Mouse (Mus musculus) hindbrain, postnatal 0 days (tissue): Measurements from ENCODE around the gene Tnfsf18. TPM values are rescaled to one million over a fixed set of nuclear protein-coding genes. Genes with fewer than 3 reads are reported as not detected.

Source experiments
- ATAC-seq: fragments of 200-750 bp; cut with Nextera tagmentation; 2 replicates; pipeline ENCODE4 v1.8.0; 2017; ENCODE audit warnings: mild to moderate bottlenecking, moderate TSS enrichment, moderate library complexity
- DNase-seq: peaks from one replicate; pipeline ENCODE4 v3.0.0-alpha.2; 2015; ENCODE audit warnings: low spot score
- H3K27ac ChIP-seq: fragments of 300-500 bp; sonication (generic); 2 replicates; pipeline ENCODE4 v1.5.1; 2014; ENCODE audit warnings: mild to moderate bottlenecking
- H3K27me3 ChIP-seq: fragments of 300-500 bp; sonication (generic); 2 replicates; pipeline ENCODE4 v1.6.1; 2014; ENCODE audit warnings: low read length, mixed read lengths; ENCODE audit not compliant: insufficient read depth
- H3K36me3 ChIP-seq: fragments of 300-500 bp; sonication (generic); 2 replicates; pipeline ENCODE4 v1.6.1; 2014; ENCODE audit warnings: low read length, mixed read lengths; ENCODE audit not compliant: insufficient read depth
- H3K4me1 ChIP-seq: fragments of 300-500 bp; sonication (generic); 2 replicates; pipeline ENCODE4 v1.6.1; 2014; ENCODE audit warnings: antibody characterized with exemption, low read length, mixed read lengths; ENCODE audit not compliant: insufficient read depth
- H3K4me2 ChIP-seq: fragments of 300-500 bp; sonication (generic); 2 replicates; pipeline ENCODE4 v1.6.1; 2014; ENCODE audit warnings: low read depth, mild to moderate bottlenecking, low read length, moderate library complexity, mixed read lengths
- H3K4me3 ChIP-seq: fragments of 300-500 bp; sonication (generic); 2 replicates; pipeline ENCODE4 v1.5.1; 2014; ENCODE audit warnings: low read length
- H3K9ac ChIP-seq: fragments of 300-500 bp; sonication (generic); replicated peaks from 2 replicates; pipeline ENCODE4 v1.6.1; 2014; ENCODE audit warnings: mild to moderate bottlenecking, low read length, moderate library complexity, mixed read lengths
- H3K9me3 ChIP-seq: fragments of 300-500 bp; sonication (generic); 2 replicates; pipeline ENCODE4 v1.6.1; 2016; ENCODE audit warnings: low read length, mixed read lengths
- CTCF ChIP-seq: IDR thresholded peaks from 2 replicates; pipeline ENCODE4 v1.5.1; 2016; ENCODE audit warnings: antibody characterized with exemption, control low read depth, low read depth
- WGBS: fragments of 180-500 bp; shearing (Covaris S2); extraction: QIAGEN DNeasy Blood & Tissue Kit; methylation state at CpG from one replicate; pipeline ENCODE4 v1.1.7; 2014; 5-methylcytosine and 5-hydroxymethylcytosine counted together
- polyA plus RNA-seq: library from polyadenylated mRNA; unstranded; fragments of >200 nt; fragmentation: Nextera tagmentation; extraction: Ambion mirVana; gene quantifications from 2 replicates; pipeline ENCODE4 v1.2.1, GENCODE M21; 2015
- total RNA-seq: library from RNA; depleted of rRNA; stranded (reverse); fragments of >200 nt; gene quantifications from 2 replicates; pipeline ENCODE4 v1.2.3, GENCODE M21; 2014

Gene Tnfsf18
- total and polyA plus RNA-seq, 2 experiments from 2014 or later = 0.05 TPM; not detected in 1

DNA sequence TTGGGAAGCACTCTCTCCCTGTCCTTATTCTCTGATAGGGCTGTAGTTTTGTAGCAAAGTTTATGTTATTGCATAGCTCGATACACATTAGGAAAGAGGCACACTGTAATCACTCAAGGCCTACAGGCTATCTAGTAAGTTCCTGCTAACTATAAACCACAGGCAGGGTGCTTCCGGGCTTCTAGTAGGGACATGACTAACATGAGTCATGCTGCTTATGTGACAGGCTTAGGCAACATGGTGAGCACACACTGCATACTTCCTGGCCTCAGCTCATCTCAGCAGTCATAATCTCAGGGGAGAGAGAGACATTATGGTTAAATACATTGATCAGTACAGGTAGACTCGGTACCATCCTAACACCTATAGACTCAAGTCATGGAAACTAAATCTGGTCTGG is 12.2 kb upstream of the Tnfsf18 start:
- Histone ChIP-seq H3K27ac (no peak overlapping the region), H3K9ac (no peak overlapping the region), H3K36me3 (no peaks in the 10 kb centered on the region), H3K4me3 (no peak overlapping the region), H3K4me1 (no peaks in the 10 kb centered on the region), H3K4me2 (no peak overlapping the region), H3K27me3 (no peaks in the 10 kb centered on the region), H3K9me3 (no peaks in the 10 kb centered on the region)
- ATAC-seq (no peak), DNase-seq (no peak)
- whole genome bisulfite sequencing = 92% methylated on average over 3 of the region's 3 CpGs
- TF ChIP-seq CTCF = no peak

DNA sequence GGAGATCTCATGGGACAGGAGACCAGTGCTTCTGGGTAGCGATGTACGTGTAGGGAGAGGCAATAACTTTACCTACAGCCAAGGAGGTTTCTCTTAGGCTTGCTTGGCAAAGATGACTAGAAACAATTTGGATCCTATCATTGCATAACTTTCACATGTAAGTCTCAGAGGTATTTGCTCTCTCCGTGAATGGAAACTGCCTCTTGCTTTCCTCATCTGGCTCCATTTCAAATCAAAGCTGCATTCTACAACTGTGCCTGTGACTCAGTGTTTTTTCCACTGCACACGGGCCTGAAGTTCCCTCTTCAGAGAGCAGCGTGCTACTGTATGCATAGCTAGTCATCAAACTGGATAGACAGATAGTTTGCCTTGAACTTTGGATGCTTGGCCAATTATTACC is 7.4 kb upstream of the Tnfsf18 start:
- Histone ChIP-seq H3K27me3 (no peaks in the 10 kb centered on the region), H3K36me3 (no peaks in the 10 kb centered on the region), H3K9ac (no peak overlapping the region), H3K9me3 (no peaks in the 10 kb centered on the region), H3K4me1 (no peaks in the 10 kb centered on the region), H3K4me2 (no peak overlapping the region), H3K4me3 (no peak overlapping the region), H3K27ac (no peak overlapping the region)
- TF ChIP-seq CTCF = no peak
- WGBS = 82% methylated on average over 5 of the region's 5 CpGs
- ATAC-seq (no peak), DNase-seq (no peak)

DNA sequence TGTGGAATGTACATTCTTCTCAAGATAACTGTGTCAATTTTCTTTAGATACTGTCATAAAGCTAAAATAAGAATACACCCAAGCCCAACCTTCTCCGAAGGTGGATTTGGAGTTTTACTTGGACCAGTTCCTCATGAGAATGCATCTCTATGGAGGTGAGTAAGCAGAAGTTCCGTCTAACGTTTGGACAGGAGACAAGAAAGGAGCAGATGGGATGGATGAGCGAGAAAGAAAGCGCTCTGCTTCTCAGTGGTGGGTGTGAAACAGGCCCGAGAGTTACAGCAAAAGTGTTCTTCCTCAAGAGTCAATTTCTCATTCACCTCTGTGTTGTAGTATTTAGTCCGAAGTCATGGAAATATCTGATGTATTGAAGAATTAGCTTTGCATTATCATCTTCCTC is 2.7 kb upstream of the Tnfsf18 start:
- no peaks in the 10 kb centered on the region for H3K36me3 ChIP-seq
- ATAC-seq = no peak

DNA sequence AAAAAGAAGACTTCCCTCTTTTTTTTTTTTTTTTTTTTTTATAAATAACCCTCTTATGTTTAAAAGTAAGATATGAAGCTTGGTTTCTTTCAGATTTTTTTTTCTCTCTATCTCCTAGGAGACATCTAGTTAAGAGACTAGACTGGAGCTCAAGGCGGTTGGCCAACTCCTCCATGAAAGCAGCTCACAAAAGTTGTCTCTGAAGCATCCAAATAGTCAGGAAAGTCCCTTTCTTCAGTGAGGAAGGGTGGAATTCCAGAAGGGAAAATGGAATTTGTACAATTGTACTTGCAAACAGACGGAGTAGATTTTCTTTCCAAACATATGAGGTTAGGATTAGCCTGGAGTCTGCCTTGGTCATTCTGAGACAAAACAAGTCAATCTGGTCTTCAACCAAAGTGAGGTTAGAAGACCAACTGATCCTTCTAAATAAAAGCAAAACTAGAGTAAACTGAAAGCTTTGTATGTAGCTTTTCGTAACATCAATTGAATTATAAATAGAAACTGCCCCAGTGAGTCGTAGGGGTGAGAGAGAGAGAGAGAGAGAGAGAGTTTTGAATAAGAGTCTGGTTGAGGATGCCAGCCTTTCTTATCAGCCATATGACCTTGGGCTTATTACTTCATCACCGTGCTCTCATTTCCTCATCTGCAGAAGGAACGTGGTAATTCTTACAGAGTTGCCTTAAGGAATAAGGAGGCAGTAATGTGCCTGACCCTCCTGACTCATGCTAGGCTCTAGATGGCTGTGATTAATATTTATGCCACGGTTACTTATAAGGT is 2.6 kb downstream of the Tnfsf18 start:
- Histone ChIP-seq H3K9ac (no peak overlapping the region), H3K36me3 (no peaks in the 10 kb centered on the region), H3K4me3 (no peak overlapping the region), H3K9me3 (no peaks in the 10 kb centered on the region), H3K4me2 (no peak overlapping the region), H3K27me3 (no peaks in the 10 kb centered on the region), H3K4me1 (no peaks in the 10 kb centered on the region), H3K27ac (no peak overlapping the region)
- 73% methylated on average over 7 of the region's 7 CpGs for WGBS
- ATAC-seq (no peak), DNase-seq (no peak)
- TF ChIP-seq CTCF = no peak

More for the DNA sequence above, 2.7 kb upstream of the Tnfsf18 start:
- TF ChIP-seq CTCF = no peak
- Histone ChIP-seq H3K4me2 (no peak overlapping the region), H3K9me3 (no peaks in the 10 kb centered on the region), H3K27me3 (no peaks in the 10 kb centered on the region), H3K9ac (no peak overlapping the region), H3K27ac (no peak overlapping the region), H3K4me1 (no peaks in the 10 kb centered on the region), H3K4me3 (no peak overlapping the region)
- WGBS = 77% methylated on average over 7 of the region's 7 CpGs
- no peak for DNase-seq

DNA sequence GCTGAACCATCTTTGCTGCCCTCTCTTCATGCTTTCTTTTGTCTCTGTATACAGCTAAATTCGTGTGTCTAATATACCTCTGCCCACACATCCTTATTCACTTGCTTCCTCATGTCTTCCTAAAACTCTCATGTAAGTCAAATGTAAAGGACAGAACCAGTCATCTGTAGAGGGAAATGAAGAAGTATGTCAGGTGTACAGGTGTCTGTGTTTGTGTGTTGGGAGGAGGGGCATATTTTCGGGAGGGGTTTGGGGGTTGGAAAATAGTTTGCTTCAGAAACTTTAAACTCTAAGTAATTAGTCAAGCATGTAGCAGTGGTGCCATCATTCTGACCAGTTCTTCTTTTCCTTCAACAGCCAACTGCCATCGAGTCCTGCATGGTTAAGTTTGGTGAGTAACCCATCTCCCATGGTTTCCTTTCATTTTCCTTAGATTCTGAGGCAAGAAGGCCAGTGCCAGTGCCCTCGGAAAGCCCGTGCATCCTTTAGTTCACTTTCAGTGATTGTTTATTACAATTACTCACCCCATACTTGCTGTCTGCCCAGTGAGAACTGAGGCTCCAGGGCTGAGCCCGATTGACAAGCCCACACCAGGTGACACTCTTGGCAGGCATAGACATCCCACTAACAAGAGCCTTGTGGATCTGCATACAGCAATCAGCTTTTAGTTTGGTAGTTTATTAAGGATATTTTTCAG is 5.8 kb downstream of the Tnfsf18 start:
- Histone ChIP-seq H3K9me3 (no peaks in the 10 kb centered on the region), H3K36me3 (no peaks in the 10 kb centered on the region), H3K4me2 (no peak overlapping the region), H3K9ac (no peak overlapping the region), H3K4me3 (no peak overlapping the region), H3K27ac (no peak overlapping the region), H3K27me3 (no peaks in the 10 kb centered on the region), H3K4me1 (no peaks in the 10 kb centered on the region)
- WGBS = 76% methylated on average over 6 of the region's 6 CpGs
- DNase-seq (no peak), ATAC-seq (no peak)
- no peak for TF ChIP-seq CTCF

DNA sequence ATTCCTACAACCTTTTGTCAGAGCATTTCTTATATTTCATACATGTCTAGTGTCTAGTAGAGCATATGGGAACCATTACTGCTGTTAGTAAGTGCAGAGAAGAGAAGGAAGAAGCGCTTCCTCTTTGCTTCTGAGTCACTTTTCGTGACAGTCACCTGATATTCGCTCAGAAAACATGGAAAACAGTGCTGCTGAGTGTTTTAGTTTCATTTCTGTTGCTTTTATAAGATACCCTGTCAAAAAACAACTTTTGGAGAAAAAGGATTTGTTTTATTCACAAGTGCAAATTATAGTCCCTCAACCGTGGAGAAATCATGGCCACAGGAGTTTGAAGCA is 6.3 kb downstream of the Tnfsf18 start:
- Histone ChIP-seq H3K9ac (no peak overlapping the region), H3K4me1 (no peaks in the 10 kb centered on the region), H3K27me3 (no peaks in the 10 kb centered on the region), H3K27ac (no peak overlapping the region), H3K36me3 (no peaks in the 10 kb centered on the region), H3K4me2 (no peak overlapping the region), H3K9me3 (no peaks in the 10 kb centered on the region), H3K4me3 (no peak overlapping the region)
- WGBS = 90% methylated on average over 4 of the region's 4 CpGs
- no peak for TF ChIP-seq CTCF
- no peak for ATAC-seq
- DNase-seq = no peak

DNA sequence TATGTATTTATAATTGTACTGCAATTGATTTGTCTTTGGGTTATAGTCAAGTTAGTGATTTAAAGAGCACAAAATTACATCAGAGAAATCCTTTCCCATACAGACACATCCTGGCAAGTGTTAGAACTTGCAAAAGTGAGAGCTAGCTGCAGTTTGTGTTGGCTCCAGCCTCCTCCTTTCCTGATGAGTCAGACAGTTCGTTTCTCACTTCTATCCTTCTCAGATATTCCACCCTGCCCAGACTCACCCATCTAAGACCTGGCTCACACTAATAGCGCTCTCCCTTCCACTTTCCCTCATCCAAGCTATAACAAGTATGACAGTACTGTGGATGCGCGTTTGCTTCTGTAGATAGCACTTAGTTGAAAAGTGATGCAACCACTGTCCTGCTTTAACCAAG is 11.9 kb downstream of the Tnfsf18 start:
- no peak overlapping the region for H3K27ac ChIP-seq
- ATAC-seq (no peak), DNase-seq (no peak)
- H3K36me3 ChIP-seq = no peaks in the 10 kb centered on the region
- H3K9me3 ChIP-seq = no peaks in the 10 kb centered on the region
- H3K27me3 ChIP-seq = no peaks in the 10 kb centered on the region
- no peak overlapping the region for H3K4me2 ChIP-seq
- TF ChIP-seq CTCF = no peak
- no peak overlapping the region for H3K9ac ChIP-seq
- H3K4me1 ChIP-seq = no peaks in the 10 kb centered on the region
- no peak overlapping the region for H3K4me3 ChIP-seq
- 90% methylated on average over 4 of the region's 4 CpGs for WGBS
